Mouse (Mus musculus): ENCODE data around the gene Tmem131. TPM values are rescaled to one million over a fixed set of nuclear protein-coding genes. Genes with fewer than 3 reads are reported as not detected.
"Not testable (repeated sequence)": the region's sequence is repeated elsewhere in the genome, so short reads cannot be mapped to it uniquely, and the experiment has no call there.

Gene Tmem131
- polyA plus RNA-seq, 1 experiment from 2014 or later, result 31.3 TPM

- Histone ChIP-seq H3K9me3 (ENCODE audit: control insufficient read depth, low read depth, low read length) (no peaks in the 10 kb centered on the region), H3K9ac (replicated peaks; ENCODE audit: low read depth, low read length) (no peak overlapping the region), H3K4me3 (ENCODE audit: low read depth, low read length) (no peak overlapping the region), H3K4me1 (ENCODE audit: control insufficient read depth, insufficient read depth, low read length) (peaks cover 37% of the 10 kb centered on the region), H3K27me3 (ENCODE audit: control insufficient read depth, insufficient read depth, low read length) (no peaks in the 10 kb centered on the region), H3K27ac (ENCODE audit: low read length) (no peak overlapping the region), H3K4me2 (replicated peaks; ENCODE audit: low read depth, low read length) (no peak overlapping the region), H3K36me3 (ENCODE audit: control insufficient read depth, insufficient read depth, low read length) (no peaks in the 10 kb centered on the region)
- WGBS, result 64% methylated on average over 1 of the region's 1 CpGs
- no peak for ATAC-seq (ENCODE audit: insufficient number of reproducible peaks, insufficient read depth, low FRiP score, low read depth)
Measured at GRCm38 (mm10) chr1:36917423-36917822, 26.0 kb downstream of the Tmem131 start.

- no peaks in the 10 kb centered on the region for H3K36me3 ChIP-seq (ENCODE audit: control insufficient read depth, insufficient read depth, low read length)
- no peak for ATAC-seq (ENCODE audit: insufficient number of reproducible peaks, insufficient read depth, low FRiP score, low read depth)
- no peak overlapping the region for H3K9ac ChIP-seq (replicated peaks; ENCODE audit: low read depth, low read length)
- H3K4me3 ChIP-seq (ENCODE audit: low read depth, low read length), result no peak overlapping the region
- H3K4me2 ChIP-seq (replicated peaks; ENCODE audit: low read depth, low read length), result no peak overlapping the region
- H3K27ac ChIP-seq (ENCODE audit: low read length), result no peak overlapping the region
- no peaks in the 10 kb centered on the region for H3K27me3 ChIP-seq (ENCODE audit: control insufficient read depth, insufficient read depth, low read length)
- 90% methylated on average over 5 of the region's 5 CpGs for whole genome bisulfite sequencing
- no peaks in the 10 kb centered on the region for H3K9me3 ChIP-seq (ENCODE audit: control insufficient read depth, low read depth, low read length)
- peaks cover 15% of the 10 kb centered on the region for H3K4me1 ChIP-seq (ENCODE audit: control insufficient read depth, insufficient read depth, low read length)
Measured at GRCm38 (mm10) chr1:36915200-36915580, 28.3 kb downstream of the Tmem131 start.

- no peak overlapping the region for H3K27ac ChIP-seq (ENCODE audit: low read length)
- no peaks in the 10 kb centered on the region for H3K9me3 ChIP-seq (ENCODE audit: control insufficient read depth, low read depth, low read length)
- peaks cover 9% of the 10 kb centered on the region; the same call in 1 of the 2 replicates for H3K4me1 ChIP-seq (ENCODE audit: control insufficient read depth, insufficient read depth, low read length)
- no peak overlapping the region for H3K4me2 ChIP-seq (replicated peaks; ENCODE audit: low read depth, low read length)
- H3K36me3 ChIP-seq (ENCODE audit: control insufficient read depth, insufficient read depth, low read length), result no peaks in the 10 kb centered on the region
- ATAC-seq (ENCODE audit: insufficient number of reproducible peaks, insufficient read depth, low FRiP score, low read depth), result no peak; the same call in 1 of the 2 replicates
- H3K4me3 ChIP-seq (ENCODE audit: low read depth, low read length), result no peak overlapping the region
- 42% methylated on average over 7 of the region's 7 CpGs for WGBS
- H3K9ac ChIP-seq (replicated peaks; ENCODE audit: low read depth, low read length), result no peak overlapping the region
- no peaks in the 10 kb centered on the region for H3K27me3 ChIP-seq (ENCODE audit: control insufficient read depth, insufficient read depth, low read length)
Measured at GRCm38 (mm10) chr1:36914455-36915199, 28.8 kb downstream of the Tmem131 start.

- Histone ChIP-seq H3K36me3 (ENCODE audit: control insufficient read depth, insufficient read depth, low read length) (no peaks in the 10 kb centered on the region), H3K27me3 (ENCODE audit: control insufficient read depth, insufficient read depth, low read length) (no peaks in the 10 kb centered on the region), H3K4me3 (ENCODE audit: low read depth, low read length) (no peak overlapping the region), H3K9ac (replicated peaks; ENCODE audit: low read depth, low read length) (no peak overlapping the region), H3K9me3 (ENCODE audit: control insufficient read depth, low read depth, low read length) (no peaks in the 10 kb centered on the region), H3K4me1 (ENCODE audit: control insufficient read depth, insufficient read depth, low read length) (peaks cover 8% of the 10 kb centered on the region; the same call in 1 of the 2 replicates), H3K4me2 (replicated peaks; ENCODE audit: low read depth, low read length) (no peak overlapping the region), H3K27ac (ENCODE audit: low read length) (no peak overlapping the region)
- no peak for ATAC-seq (ENCODE audit: insufficient number of reproducible peaks, insufficient read depth, low FRiP score, low read depth)
- 88% methylated on average over 7 of the region's 7 CpGs for WGBS
Measured at GRCm38 (mm10) chr1:36913806-36914205, 29.7 kb downstream of the Tmem131 start.

GRCm38 (mm10) chr1:36912239-36912638 lies 31.2 kb downstream of the Tmem131 start:
- 96% methylated on average over 1 of the region's 1 CpGs for WGBS
- H3K27ac ChIP-seq (ENCODE audit: low read length), result no peak overlapping the region
- H3K4me3 ChIP-seq (ENCODE audit: low read depth, low read length), result no peak overlapping the region
- H3K27me3 ChIP-seq (ENCODE audit: control insufficient read depth, insufficient read depth, low read length), result no peaks in the 10 kb centered on the region
- H3K4me1 ChIP-seq (ENCODE audit: control insufficient read depth, insufficient read depth, low read length), result peaks cover 5% of the 10 kb centered on the region; the same call in 1 of the 2 replicates
- no peaks in the 10 kb centered on the region for H3K36me3 ChIP-seq (ENCODE audit: control insufficient read depth, insufficient read depth, low read length)
- no peak for ATAC-seq (ENCODE audit: insufficient number of reproducible peaks, insufficient read depth, low FRiP score, low read depth)
- H3K9ac ChIP-seq (replicated peaks; ENCODE audit: low read depth, low read length), result no peak overlapping the region
- H3K4me2 ChIP-seq (replicated peaks; ENCODE audit: low read depth, low read length), result no peak overlapping the region
- H3K9me3 ChIP-seq (ENCODE audit: control insufficient read depth, low read depth, low read length), result no peaks in the 10 kb centered on the region

- no peaks in the 10 kb centered on the region for H3K36me3 ChIP-seq (ENCODE audit: control insufficient read depth, insufficient read depth, low read length)
- H3K9me3 ChIP-seq (ENCODE audit: control insufficient read depth, low read depth, low read length), result no peaks in the 10 kb centered on the region
- ATAC-seq (ENCODE audit: insufficient number of reproducible peaks, insufficient read depth, low FRiP score, low read depth), result no peak
- no peak overlapping the region for H3K4me3 ChIP-seq (ENCODE audit: low read depth, low read length)
- 85% methylated on average over 3 of the region's 3 CpGs for WGBS
- no peak overlapping the region for H3K9ac ChIP-seq (replicated peaks; ENCODE audit: low read depth, low read length)
- no peaks in the 10 kb centered on the region for H3K27me3 ChIP-seq (ENCODE audit: control insufficient read depth, insufficient read depth, low read length)
- H3K27ac ChIP-seq (ENCODE audit: low read length), result no peak overlapping the region
- no peak overlapping the region for H3K4me2 ChIP-seq (replicated peaks; ENCODE audit: low read depth, low read length)
- H3K4me1 ChIP-seq (ENCODE audit: control insufficient read depth, insufficient read depth, low read length), result peaks cover 5% of the 10 kb centered on the region; the same call in 1 of the 2 replicates
Measured at GRCm38 (mm10) chr1:36911603-36912002, 31.9 kb downstream of the Tmem131 start.

- no peaks in the 10 kb centered on the region for H3K9me3 ChIP-seq (ENCODE audit: control insufficient read depth, low read depth, low read length)
- no peaks in the 10 kb centered on the region for H3K36me3 ChIP-seq (ENCODE audit: control insufficient read depth, insufficient read depth, low read length)
- no peaks in the 10 kb centered on the region for H3K27me3 ChIP-seq (ENCODE audit: control insufficient read depth, insufficient read depth, low read length)
- H3K4me2 ChIP-seq (replicated peaks; ENCODE audit: low read depth, low read length), result no peak overlapping the region
- no peak for ATAC-seq (ENCODE audit: insufficient number of reproducible peaks, insufficient read depth, low FRiP score, low read depth)
- no peak overlapping the region for H3K4me3 ChIP-seq (ENCODE audit: low read depth, low read length)
- peaks cover 5% of the 10 kb centered on the region; the same call in 1 of the 2 replicates for H3K4me1 ChIP-seq (ENCODE audit: control insufficient read depth, insufficient read depth, low read length)
- no peak overlapping the region for H3K9ac ChIP-seq (replicated peaks; ENCODE audit: low read depth, low read length)
- H3K27ac ChIP-seq (ENCODE audit: low read length), result no peak overlapping the region
- 84% methylated on average over 5 of the region's 5 CpGs for WGBS
Measured at GRCm38 (mm10) chr1:36910397-36910796, 33.1 kb downstream of the Tmem131 start.

- not testable (repeated sequence) for H3K9ac ChIP-seq (replicated peaks; ENCODE audit: low read depth, low read length); ATAC-seq (ENCODE audit: insufficient number of reproducible peaks, insufficient read depth, low FRiP score, low read depth); H3K36me3 ChIP-seq (ENCODE audit: control insufficient read depth, insufficient read depth, low read length); H3K4me3 ChIP-seq (ENCODE audit: low read depth, low read length); H3K27me3 ChIP-seq (ENCODE audit: control insufficient read depth, insufficient read depth, low read length); H3K4me2 ChIP-seq (replicated peaks; ENCODE audit: low read depth, low read length); H3K4me1 ChIP-seq (ENCODE audit: control insufficient read depth, insufficient read depth, low read length); H3K9me3 ChIP-seq (ENCODE audit: control insufficient read depth, low read depth, low read length); H3K27ac ChIP-seq (ENCODE audit: low read length)
- 82% methylated on average over 7 of the region's 7 CpGs for WGBS
Measured at GRCm38 (mm10) chr1:36909965-36910364, 33.5 kb downstream of the Tmem131 start.

- Histone ChIP-seq H3K36me3 (ENCODE audit: control insufficient read depth, insufficient read depth, low read length) (no peaks in the 10 kb centered on the region), H3K27me3 (ENCODE audit: control insufficient read depth, insufficient read depth, low read length) (no peaks in the 10 kb centered on the region), H3K4me1 (ENCODE audit: control insufficient read depth, insufficient read depth, low read length) (0 out of 2 replicates have a peak, but pooled peaks cover 2% of the 10 kb centered on the region), H3K4me3 (ENCODE audit: low read depth, low read length) (no peak overlapping the region), H3K4me2 (replicated peaks; ENCODE audit: low read depth, low read length) (no peak overlapping the region), H3K27ac (ENCODE audit: low read length) (no peak overlapping the region), H3K9ac (replicated peaks; ENCODE audit: low read depth, low read length) (no peak overlapping the region), H3K9me3 (ENCODE audit: control insufficient read depth, low read depth, low read length) (no peaks in the 10 kb centered on the region)
- no peak for ATAC-seq (ENCODE audit: insufficient number of reproducible peaks, insufficient read depth, low FRiP score, low read depth)
- 85% methylated on average over 3 of the region's 3 CpGs for WGBS
Measured at GRCm38 (mm10) chr1:36905216-36905615, 38.2 kb downstream of the Tmem131 start.
